In genomic region chr2:45111571-45111970, GRCm38 (mm10) we compare ENCODE assay signal across 8 mouse cellular contexts. TPM values are rescaled to one million over a fixed set of nuclear protein-coding genes. Genes with fewer than 3 reads are reported as not detected.
DNase-seq lines count a peak whose midpoint lies in the region; ATAC-seq and TF ChIP-seq lines count a peak whose summit lies in the region.
"Not testable (repeated sequence)": the region's sequence is repeated elsewhere in the genome, so short reads cannot be mapped to it uniquely, and the experiment has no call there.

No protein-coding gene starts in this region.

- DNase-seq in G1E (ENCODE audit: low spot score); embryonic facial prominence, embryonic 10.5 days (ENCODE audit: low spot score); hindbrain, embryonic 10.5 days (ENCODE audit: low spot score); liver, embryonic 11.5 days (ENCODE audit: low spot score); midbrain, embryonic 10.5 days (ENCODE audit: low spot score): not testable (repeated sequence)

- not testable (repeated sequence) for TF ChIP-seq CTCF in G1E (IDR thresholded peaks at IDR 0.05; ENCODE audit: low read depth, low read length); olfactory bulb, adult 2 months (IDR thresholded peaks at IDR 0.05; ENCODE audit: insufficient read depth, low read depth, low read length)

- H3K4me1 ChIP-seq in G1E (ENCODE audit: insufficient read depth, low read depth, low read length): peaks cover 54% of the 10 kb centered on the region
- H3K4me1 ChIP-seq in embryonic facial prominence, embryonic 10.5 days: peaks cover 71% of the 10 kb centered on the region
- H3K4me1 ChIP-seq in forebrain, embryonic 16.5 days (replicated peaks; ENCODE audit: control insufficient read depth, insufficient read depth, low read length): peaks cover 25% of the 10 kb centered on the region
- H3K4me1 ChIP-seq in hindbrain, embryonic 10.5 days (replicated peaks): peaks cover 49% of the 10 kb centered on the region
- peaks cover 35% of the 10 kb centered on the region for H3K4me1 ChIP-seq in kidney, embryonic 15.5 days
- H3K4me1 ChIP-seq in liver, embryonic 11.5 days (replicated peaks; ENCODE audit: control insufficient read depth, insufficient read depth, low read length): peaks cover 24% of the 10 kb centered on the region
- peaks cover 54% of the 10 kb centered on the region for H3K4me1 ChIP-seq in midbrain, embryonic 10.5 days
- H3K4me1 ChIP-seq in olfactory bulb, adult 2 months (ENCODE audit: control insufficient read depth, insufficient read depth, low read length): not testable (repeated sequence)

- H3K36me3 ChIP-seq in G1E (replicated peaks); embryonic facial prominence, embryonic 10.5 days (replicated peaks); forebrain, embryonic 16.5 days (ENCODE audit: control insufficient read depth, insufficient read depth); hindbrain, embryonic 10.5 days; kidney, embryonic 15.5 days; liver, embryonic 11.5 days (ENCODE audit: control insufficient read depth, insufficient read depth, low read length); midbrain, embryonic 10.5 days: not testable (repeated sequence)

- H3K27me3 ChIP-seq in G1E (ENCODE audit: insufficient read depth, low read length); forebrain, embryonic 16.5 days (replicated peaks; ENCODE audit: control insufficient read depth, insufficient read depth, low read length); hindbrain, embryonic 10.5 days (ENCODE audit: insufficient read depth, poor library complexity, severe bottlenecking); liver, embryonic 11.5 days (replicated peaks; ENCODE audit: control insufficient read depth, insufficient read depth, low read length); midbrain, embryonic 10.5 days (ENCODE audit: low read depth, poor library complexity, severe bottlenecking): not testable (repeated sequence)
- H3K27me3 ChIP-seq in embryonic facial prominence, embryonic 10.5 days (replicated peaks; ENCODE audit: low read depth, poor library complexity, severe bottlenecking): peaks cover 30% of the 10 kb centered on the region
- H3K27me3 ChIP-seq in kidney, embryonic 15.5 days: peaks cover 11% of the 10 kb centered on the region; the same call in 1 of the 2 replicates

- not testable (repeated sequence) for ATAC-seq in G1E (ENCODE audit: extremely low read depth, insufficient number of reproducible peaks, low FRiP score, poor library complexity, severe bottlenecking); forebrain, embryonic 16.5 days; kidney, embryonic 15.5 days (replicated peaks; ENCODE audit: low FRiP score); liver, embryonic 11.5 days (replicated peaks; ENCODE audit: low FRiP score)

- TF ChIP-seq POLR2A in olfactory bulb, adult 2 months (IDR thresholded peaks at IDR 0.05; ENCODE audit: insufficient read depth, low read depth, low read length): not testable (repeated sequence)

- H3K27ac ChIP-seq in embryonic facial prominence, embryonic 10.5 days (replicated peaks): peak overlapping the region; percentile 99
- peak overlapping the region; percentile 98 for H3K27ac ChIP-seq in forebrain, embryonic 16.5 days (ENCODE audit: low read length)
- peak overlapping the region; percentile 100 for H3K27ac ChIP-seq in hindbrain, embryonic 10.5 days
- H3K27ac ChIP-seq in kidney, embryonic 15.5 days: peak overlapping the region; percentile 94
- H3K27ac ChIP-seq in liver, embryonic 11.5 days (ENCODE audit: low read depth, low read length): peak overlapping the region; percentile 96
- peak overlapping the region; percentile 100 for H3K27ac ChIP-seq in midbrain, embryonic 10.5 days (replicated peaks)
- peak overlapping the region; percentile 97 for H3K27ac ChIP-seq in olfactory bulb, adult 2 months (ENCODE audit: insufficient read depth, low read depth, low read length)

- H3K4me2 ChIP-seq in forebrain, embryonic 16.5 days (ENCODE audit: low read length): peak overlapping the region; percentile 71
- peak overlapping the region; percentile 77 for H3K4me2 ChIP-seq in kidney, embryonic 15.5 days
- H3K4me2 ChIP-seq in liver, embryonic 11.5 days: peak overlapping the region; percentile 72

- H3K4me3 ChIP-seq in G1E (ENCODE audit: low read depth, low read length): peak overlapping the region; percentile 80
- peak overlapping the region; percentile 96 for H3K4me3 ChIP-seq in embryonic facial prominence, embryonic 10.5 days
- peak overlapping the region; percentile 85 for H3K4me3 ChIP-seq in forebrain, embryonic 16.5 days (replicated peaks; ENCODE audit: low read length)
- peak overlapping the region; percentile 94 for H3K4me3 ChIP-seq in hindbrain, embryonic 10.5 days
- peak overlapping the region; percentile 82 for H3K4me3 ChIP-seq in kidney, embryonic 15.5 days (replicated peaks)
- H3K4me3 ChIP-seq in liver, embryonic 11.5 days (ENCODE audit: low read depth, low read length): peak overlapping the region; percentile 89
- H3K4me3 ChIP-seq in midbrain, embryonic 10.5 days: peak overlapping the region; percentile 92
- peak overlapping the region; percentile 51 for H3K4me3 ChIP-seq in olfactory bulb, adult 2 months (ENCODE audit: insufficient read depth, low read depth, low read length)

- H3K9me3 ChIP-seq in G1E (replicated peaks); embryonic facial prominence, embryonic 10.5 days; forebrain, embryonic 16.5 days (ENCODE audit: control insufficient read depth, low read length); hindbrain, embryonic 10.5 days; kidney, embryonic 15.5 days (replicated peaks); liver, embryonic 11.5 days (ENCODE audit: control insufficient read depth, low read length); midbrain, embryonic 10.5 days (replicated peaks): not testable (repeated sequence)

- H3K9ac ChIP-seq in forebrain, embryonic 16.5 days (replicated peaks; ENCODE audit: low read depth, low read length): peak overlapping the region; percentile 90
- peak overlapping the region; percentile 90; the same call in 1 of the 2 replicates for H3K9ac ChIP-seq in kidney, embryonic 15.5 days
- H3K9ac ChIP-seq in liver, embryonic 11.5 days (ENCODE audit: low read depth, low read length): peak overlapping the region; percentile 94

- WGBS in embryonic facial prominence, embryonic 10.5 days: 1% methylated on average over 3 of the region's 3 CpGs
- 5% methylated on average over 3 of the region's 3 CpGs for WGBS in forebrain, embryonic 16.5 days
- WGBS in hindbrain, embryonic 10.5 days: 1% methylated on average over 3 of the region's 3 CpGs
- 7% methylated on average over 3 of the region's 3 CpGs for WGBS in kidney, embryonic 15.5 days
- WGBS in liver, embryonic 11.5 days: 1% methylated on average over 3 of the region's 3 CpGs
- WGBS in midbrain, embryonic 10.5 days: 0% methylated on average over 3 of the region's 3 CpGs
- 4% methylated on average over 3 of the region's 3 CpGs for WGBS in olfactory bulb, adult 2 months

RNA-seq across cellular contexts. Expression of gene Zeb2, which starts 5.6 kb away (rescaled TPM):
- total RNA-seq in G1E (2014; fragmentation: Nextera tagmentation): 185 and 216 TPM in 2 replicates
- 65.6 and 79.0 TPM in 2 replicates for total RNA-seq in G1E (2017)
- polyA plus RNA-seq in G1E (2012): 4.8 and 5.6 TPM in 2 replicates
- polyA plus RNA-seq in embryonic facial prominence, embryonic 10.5 days (2016; fragmentation: Nextera tagmentation; extraction: Ambion mirVana): 20.9 and 27.8 TPM in 2 replicates
- polyA plus RNA-seq in forebrain, embryonic 16.5 days (2015; fragmentation: Nextera tagmentation; extraction: Ambion mirVana): 120 and 151 TPM in 2 replicates
- polyA plus RNA-seq in hindbrain, embryonic 10.5 days (2016; fragmentation: Nextera tagmentation; extraction: Ambion mirVana): 49.3 and 54.1 TPM in 2 replicates
- 51.1 and 57.1 TPM in 2 replicates for polyA plus RNA-seq in kidney, embryonic 15.5 days (2015; fragmentation: Nextera tagmentation; extraction: Ambion mirVana)
- polyA plus RNA-seq in liver, embryonic 11.5 days (2014; fragmentation: Nextera tagmentation; extraction: Ambion mirVana): 32.8 and 33.2 TPM in 2 replicates
- 48.7 and 60.6 TPM in 2 replicates for polyA plus RNA-seq in midbrain, embryonic 10.5 days (2016; fragmentation: Nextera tagmentation; extraction: Ambion mirVana)
- 125 and 1,127 TPM in 2 replicates for polyA plus RNA-seq in olfactory bulb, adult 2 months (2012; ENCODE audit: insufficient read depth, insufficient read length, low replicate concordance, missing spikeins)
